Mouse (Mus musculus) brain, embryonic 14.5 days (tissue): ENCODE measurements at regions not wholly inside any gene's neighbourhood (a gene's known extent, or its start where the extent isn't known, plus 50 kb on each side); places are given as distances from the start of the nearest gene placed in this dataset.
A peak's percentile ranks its signal among the peaks of the same experiment; 100 is the strongest.
"Not testable (repeated sequence)": the region's sequence is repeated elsewhere in the genome, so short reads cannot be mapped to it uniquely, and the experiment has no call there.

ENCODE experiments used
- DNase-seq: peaks from one replicate; pipeline ENCODE4 v3.0.0-alpha.2; 2011; ENCODE audit warnings: low read depth
- CTCF ChIP-seq: fragments of 200-500 bp; IDR thresholded peaks from 2 replicates; pipeline ENCODE4 v1.5.1; 2012; ENCODE audit warnings: inconsistent platforms, mild to moderate bottlenecking, moderate library complexity, borderline replicate concordance; ENCODE audit not compliant: insufficient read depth, insufficient read length; ENCODE audit errors: extremely low read depth
- POLR2A ChIP-seq: fragments of 200-500 bp; IDR thresholded peaks from 2 replicates; pipeline ENCODE4 v1.6.1; 2012; ENCODE audit warnings: mild to moderate bottlenecking, inconsistent platforms, borderline replicate concordance; ENCODE audit not compliant: poor library complexity, insufficient read depth, insufficient read length, severe bottlenecking; ENCODE audit errors: extremely low read depth

- DNase-seq: no peak
- TF ChIP-seq CTCF (no peak), POLR2A (no peak)
Observed at GRCm38 (mm10) chr14:86300811-86301210, 840.2 kb downstream of the Diaph3 start.

- no peak for DNase-seq
- no peak for TF ChIP-seq POLR2A
- TF ChIP-seq CTCF: no peak
Observed at GRCm38 (mm10) chr14:86297991-86298390, 843.0 kb downstream of the Diaph3 start.

DNA sequence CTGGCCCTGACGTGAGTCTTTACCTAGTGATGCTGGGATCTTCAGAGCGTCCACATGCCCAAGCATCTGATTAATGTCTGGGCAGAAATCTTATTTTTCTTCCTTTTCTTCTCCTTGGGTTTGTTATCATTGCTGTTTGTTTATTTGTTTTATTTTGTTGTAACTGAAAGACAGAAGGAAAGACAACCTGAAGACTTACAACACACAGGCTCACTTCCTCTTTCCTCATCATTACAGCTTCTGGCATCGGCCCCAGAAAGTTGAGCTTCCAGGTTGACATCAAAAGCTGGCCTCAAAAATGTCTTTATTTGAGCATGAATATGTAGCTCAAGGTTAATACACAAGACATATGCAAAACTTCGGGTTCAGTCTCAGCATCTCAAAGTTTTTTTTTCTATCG lies 846.4 kb downstream of the Diaph3 start:
- DNase-seq: not testable (repeated sequence)

DNA sequence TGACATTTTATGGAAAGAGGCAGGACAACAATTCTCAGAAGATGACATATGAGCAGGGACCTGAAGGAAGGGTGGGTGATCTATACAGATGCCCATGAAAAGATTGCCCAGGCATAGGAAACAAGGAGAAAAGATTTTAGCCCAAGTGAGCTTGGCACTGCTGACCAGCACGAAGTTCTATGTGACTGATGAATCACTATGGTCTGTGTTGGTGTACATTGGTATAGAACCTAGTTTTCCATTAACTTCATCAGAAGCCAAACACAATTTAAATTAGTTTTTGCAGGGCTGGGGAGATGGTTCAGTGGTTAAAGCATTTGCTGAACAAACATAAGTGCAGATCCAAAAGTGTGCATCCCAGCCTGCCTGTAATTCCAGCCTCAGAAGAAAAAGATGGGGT lies 847.2 kb downstream of the Diaph3 start:
- no peak for DNase-seq
- TF ChIP-seq POLR2A (no peak), CTCF (no peak)

GRCm38 (mm10) chr14:86293371-86293770 lies 847.7 kb downstream of the Diaph3 start:
- DNase-seq: no peak
- TF ChIP-seq CTCF (no peak), POLR2A (no peak)

- TF ChIP-seq POLR2A: no peak
- DNase-seq: no peak
Observed at GRCm38 (mm10) chr14:86290556-86290955, 850.5 kb downstream of the Diaph3 start.

DNA sequence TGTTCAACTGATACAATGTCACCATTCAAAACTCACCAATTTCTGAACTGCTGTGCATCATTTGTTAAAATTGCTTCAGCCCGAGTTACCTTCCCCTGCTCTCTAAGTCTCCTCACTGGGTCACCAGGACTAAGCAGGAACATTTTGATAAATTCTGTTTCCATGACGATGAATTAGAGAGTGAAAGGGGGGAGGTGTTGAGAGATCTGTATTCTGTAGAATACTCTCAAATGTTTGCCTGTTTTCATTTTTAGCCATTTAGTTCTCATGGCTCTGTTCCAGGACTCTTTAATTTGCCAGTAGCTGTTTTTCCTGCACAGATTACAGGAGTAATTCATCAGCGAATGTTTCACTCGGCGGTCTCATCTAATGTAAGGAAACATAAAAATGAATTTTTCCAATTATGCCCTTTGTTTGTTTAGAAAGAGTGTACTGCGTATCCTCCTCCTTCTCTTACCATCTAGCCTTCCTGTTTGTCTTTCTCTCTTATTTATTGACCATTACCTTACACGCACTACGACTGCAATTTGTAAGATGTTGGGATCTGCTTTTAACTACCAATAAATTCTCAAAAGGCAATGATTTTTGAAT lies 879.3 kb downstream of the Diaph3 start:
- TF ChIP-seq POLR2A: no peak
- TF ChIP-seq CTCF: no peak
- DNase-seq: peak; percentile 84

DNA sequence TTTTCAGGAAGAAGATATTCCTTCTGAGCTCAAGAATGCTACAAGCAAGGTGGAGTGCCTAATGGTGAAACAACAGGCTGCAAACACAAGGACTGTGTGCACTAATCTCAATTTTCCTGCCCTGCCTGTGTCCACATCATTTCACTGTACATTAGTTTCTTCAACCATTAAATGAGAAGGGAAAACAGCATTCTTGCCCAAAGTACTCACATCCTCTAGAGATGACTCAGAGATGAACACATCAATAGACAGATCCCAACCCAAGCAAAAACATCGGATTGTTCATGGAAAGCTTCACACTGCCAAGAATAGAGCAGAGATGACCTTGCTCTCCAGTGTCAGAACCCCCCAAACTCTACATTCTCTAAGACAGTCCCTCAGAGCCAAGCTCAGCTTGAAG lies 886.8 kb downstream of the Diaph3 start:
- no peak for DNase-seq
- no peak for TF ChIP-seq POLR2A

GRCm38 (mm10) chr14:86251617-86252016 lies 889.4 kb downstream of the Diaph3 start:
- DNase-seq: no peak
- no peak for TF ChIP-seq POLR2A

DNA sequence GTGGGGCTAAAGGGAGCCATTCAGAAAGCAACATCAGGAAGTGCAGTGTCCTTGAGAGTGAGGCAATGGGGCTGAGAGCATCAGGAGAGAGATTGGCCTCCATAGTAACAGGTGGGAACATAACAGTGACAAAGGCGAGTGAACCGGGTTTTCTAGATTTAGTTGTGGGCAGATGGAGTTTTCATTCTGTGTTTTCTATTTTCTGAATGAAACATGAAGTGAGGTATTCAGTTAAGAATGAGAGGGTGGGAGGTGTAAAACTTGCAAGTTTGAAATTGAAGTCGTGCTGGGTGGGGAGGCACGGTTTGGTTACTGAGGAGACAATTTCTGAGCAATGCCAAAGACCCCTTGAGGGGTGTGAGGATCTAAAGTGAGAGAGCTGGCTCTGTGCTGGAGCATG lies 893.3 kb downstream of the Diaph3 start:
- TF ChIP-seq POLR2A (no peak), CTCF (no peak)
- DNase-seq: no peak

DNA sequence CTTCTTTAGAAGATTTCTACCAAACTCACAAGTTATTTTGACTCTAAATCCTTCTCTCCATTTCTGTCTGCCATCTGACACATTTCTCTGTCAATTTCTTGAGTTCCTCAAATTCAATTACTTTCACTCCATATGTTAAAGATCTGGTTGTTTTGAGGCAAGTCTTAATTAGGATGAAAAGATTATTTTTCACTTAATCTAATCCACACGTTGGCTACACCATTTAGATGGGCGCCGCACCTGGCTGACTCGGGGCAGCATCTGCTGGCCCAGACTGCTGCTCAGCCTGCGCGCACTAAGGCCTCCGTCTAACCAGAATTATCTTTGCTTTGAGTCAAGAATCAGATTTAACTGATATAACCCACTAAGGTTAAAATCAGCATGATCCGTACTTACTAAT lies 894.3 kb downstream of the Diaph3 start:
- no peak for TF ChIP-seq POLR2A
- TF ChIP-seq CTCF: no peak
- DNase-seq: peak; percentile 62

DNA sequence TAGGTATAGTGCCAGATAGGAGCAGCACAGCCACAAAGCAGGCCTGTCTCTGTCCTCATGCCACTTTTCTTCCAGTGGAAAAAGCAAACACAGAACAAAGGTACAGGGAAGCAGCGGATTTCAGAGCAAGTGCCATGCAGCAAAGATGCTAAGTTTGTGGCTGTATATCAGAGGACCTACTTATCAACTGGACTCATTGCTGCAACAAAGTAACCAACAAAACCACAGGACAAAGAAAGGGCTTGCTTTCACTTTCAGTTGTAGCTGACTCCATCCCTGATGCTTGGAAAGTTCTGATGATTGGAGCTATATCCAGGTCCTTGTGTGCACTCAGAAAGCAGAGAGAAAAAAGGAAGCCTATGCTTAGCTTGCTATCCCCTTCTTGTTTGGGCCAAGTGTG lies 897.4 kb downstream of the Diaph3 start:
- no peak for TF ChIP-seq CTCF
- no peak for TF ChIP-seq POLR2A
- no peak for DNase-seq

DNA sequence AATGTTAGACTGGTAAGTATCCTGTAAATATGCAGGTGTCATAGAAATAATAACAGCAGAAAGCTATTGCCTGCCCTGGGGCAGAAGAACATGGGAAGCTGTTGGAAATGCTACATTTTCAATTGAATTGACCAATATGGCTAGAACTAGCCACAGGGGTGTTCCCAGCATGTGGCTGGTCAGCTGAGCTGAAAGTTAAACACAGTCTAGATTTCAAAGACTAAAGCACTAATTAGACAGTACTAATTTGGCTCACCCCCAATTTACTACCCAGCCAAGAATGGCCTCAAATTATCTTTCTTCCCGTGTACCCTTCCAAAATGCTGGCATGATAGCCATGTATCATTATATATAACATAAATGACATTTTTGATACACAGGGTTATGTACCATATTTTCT lies 898.2 kb downstream of the Diaph3 start:
- DNase-seq: peak; percentile 75
- TF ChIP-seq POLR2A (no peak), CTCF (no peak)
